Mouse (Mus musculus) thymus, adult 2 months (tissue): Measurements from ENCODE around the gene Tor1a. TPM values are rescaled to one million over a fixed set of nuclear protein-coding genes. Genes with fewer than 3 reads are reported as not detected.

ENCODE experiments used
- DNase-seq: peaks from one replicate; pipeline ENCODE4 v3.0.0; 2021
- H3K27ac ChIP-seq: fragments of 200-500 bp; 2 replicates; pipeline ENCODE4 v1.5.1; 2012; ENCODE audit warnings: low read length, control low read depth; ENCODE audit not compliant: control insufficient read depth, insufficient read depth
- H3K27me3 ChIP-seq: fragments of 200-500 bp; 2 replicates; pipeline ENCODE4 v1.6.1; 2012; ENCODE audit warnings: mild to moderate bottlenecking, low read length, moderate library complexity, mixed read lengths; ENCODE audit not compliant: control insufficient read depth, insufficient read depth
- H3K36me3 ChIP-seq: fragments of 200-500 bp; 2 replicates; pipeline ENCODE4 v1.6.1; 2012; ENCODE audit warnings: mild to moderate bottlenecking, low read length, moderate library complexity; ENCODE audit not compliant: control insufficient read depth, insufficient read depth
- H3K4me1 ChIP-seq: fragments of 200-500 bp; replicated peaks from 2 replicates; pipeline ENCODE4 v1.6.1; 2012; ENCODE audit warnings: low read length; ENCODE audit not compliant: control insufficient read depth, insufficient read depth
- H3K4me3 ChIP-seq: fragments of 200-500 bp; 2 replicates; pipeline ENCODE4 v1.5.1; 2012; ENCODE audit warnings: mild to moderate bottlenecking, low read length, control low read depth, moderate library complexity; ENCODE audit not compliant: control insufficient read depth, insufficient read depth
- CTCF ChIP-seq: fragments of 200-500 bp; IDR thresholded peaks from 2 replicates; pipeline ENCODE4 v1.5.1; 2012; ENCODE audit warnings: mild to moderate bottlenecking, control low read depth, low read length, moderate library complexity, borderline replicate concordance; ENCODE audit not compliant: control insufficient read depth, poor library complexity, insufficient read depth; ENCODE audit errors: extremely low read depth
- POLR2A ChIP-seq: fragments of 200-500 bp; IDR thresholded peaks from 2 replicates; pipeline ENCODE4 v1.6.1; 2012; ENCODE audit warnings: mild to moderate bottlenecking, low read length, control low read depth, moderate library complexity; ENCODE audit not compliant: control insufficient read depth, poor library complexity, insufficient read depth; ENCODE audit errors: extremely low read depth
- WGBS: fragments of 180-500 bp; shearing (Covaris S2); methylation state at CpG from one replicate; pipeline ENCODE4 v1.1.7; 2018; 5-methylcytosine and 5-hydroxymethylcytosine counted together
- polyA plus RNA-seq: library from polyadenylated mRNA; depleted of rRNA; stranded (reverse); fragments of >200 nt; gene quantifications from 2 replicates; pipeline ENCODE4 v1.2.3, GENCODE M21; 2012; rRNA removed

Gene Tor1a
- polyA plus RNA-seq, 1 experiment = 65.7 TPM

DNA sequence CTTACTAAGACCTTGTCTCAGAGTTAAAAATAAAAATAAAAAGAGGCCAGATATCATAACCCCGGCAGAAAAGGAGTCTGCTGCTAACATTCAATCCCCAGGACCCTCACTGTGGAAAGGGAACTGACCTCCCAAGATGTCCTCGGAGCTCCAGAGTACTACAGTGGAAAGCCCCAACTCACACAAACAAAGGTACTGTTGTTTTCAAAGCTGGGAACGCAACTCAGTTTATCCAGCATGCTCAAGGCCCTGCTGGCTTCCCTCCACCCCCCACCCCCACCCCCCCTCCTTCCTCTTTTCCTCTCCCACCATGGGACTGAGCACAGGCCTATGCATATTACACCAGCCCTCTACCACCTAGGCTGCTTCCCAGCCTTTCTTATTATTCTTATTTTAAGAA lies 52.9 kb downstream of the Tor1a start:
- WGBS = 89% methylated on average over 3 of the region's 3 CpGs
- Histone ChIP-seq H3K27ac (no peak overlapping the region), H3K27me3 (no peaks in the 10 kb centered on the region), H3K4me3 (no peak overlapping the region), H3K36me3 (no peaks in the 10 kb centered on the region), H3K4me1 (no peaks in the 10 kb centered on the region)
- TF ChIP-seq POLR2A (no peak), CTCF (no peak)
- DNase-seq = no peak

DNA sequence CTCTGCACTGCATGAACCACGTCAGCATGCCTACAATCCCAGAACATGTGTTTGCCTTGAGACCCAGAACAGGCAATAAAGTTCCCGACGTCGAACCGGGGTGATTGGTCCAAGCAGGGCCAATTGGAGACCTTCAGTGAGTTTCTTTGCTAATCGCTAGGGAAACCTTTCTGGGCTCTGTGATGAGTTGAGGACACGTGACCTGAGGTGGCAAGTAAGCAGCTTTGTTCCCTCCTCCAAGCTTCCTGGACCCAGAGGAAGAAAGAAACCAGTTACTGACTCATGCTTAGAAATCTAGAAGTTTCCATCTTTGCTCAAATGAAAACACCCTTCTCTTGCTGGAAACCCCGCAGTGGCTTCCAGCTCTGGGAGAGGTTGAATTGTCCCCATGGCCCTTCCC lies 54.7 kb downstream of the Tor1a start:
- TF ChIP-seq POLR2A (no peak), CTCF (no peak)
- no peaks in the 10 kb centered on the region for H3K27me3 ChIP-seq
- no peak overlapping the region for H3K4me3 ChIP-seq
- H3K4me1 ChIP-seq = no peaks in the 10 kb centered on the region
- 83% methylated on average over 8 of the region's 8 CpGs for WGBS
- no peak for DNase-seq
- H3K36me3 ChIP-seq = no peaks in the 10 kb centered on the region
- H3K27ac ChIP-seq = no peak overlapping the region

DNA sequence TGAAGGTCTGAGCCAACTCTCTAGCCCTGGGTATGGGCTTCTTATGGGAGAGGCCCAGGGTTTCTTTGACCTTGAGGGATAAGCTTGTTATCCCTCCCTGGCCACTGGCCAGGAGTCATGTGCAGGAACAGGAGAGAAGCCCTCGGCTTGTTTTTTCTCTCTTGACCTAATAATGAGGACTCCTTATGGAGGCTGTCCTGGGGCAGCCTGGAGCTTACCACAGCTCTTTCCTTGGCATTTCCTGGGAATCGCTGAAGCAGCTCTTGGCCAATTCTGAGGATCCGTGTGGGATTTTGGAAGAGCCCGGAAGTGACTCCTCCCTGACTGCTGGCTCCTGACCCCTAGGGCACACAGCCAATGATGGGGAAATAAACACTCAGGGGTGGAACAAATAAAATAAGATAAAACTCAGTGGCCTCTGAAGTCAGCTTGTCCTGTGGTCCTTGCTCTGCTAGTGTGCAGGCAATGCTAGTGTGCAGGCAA lies 55.4 kb downstream of the Tor1a start:
- no peak for TF ChIP-seq CTCF
- TF ChIP-seq POLR2A = no peak
- Histone ChIP-seq H3K27me3 (no peaks in the 10 kb centered on the region), H3K4me1 (no peaks in the 10 kb centered on the region), H3K36me3 (no peaks in the 10 kb centered on the region), H3K27ac (no peak overlapping the region), H3K4me3 (no peak overlapping the region)
- 84% methylated on average over 4 of the region's 4 CpGs for WGBS
- no peak for DNase-seq

Other genes starting within 250 kb of the Tor1a start
- 4.0 and 5.2 TPM in 2 replicates for gene 1700001O22Rik, start 164.3 kb downstream of the Tor1a start, polyA plus RNA-seq
- gene Ntmt1, start 160.1 kb downstream of the Tor1a start, polyA plus RNA-seq = 30.5 and 33.9 TPM in 2 replicates
- gene Asb6, start 137.6 kb downstream of the Tor1a start, polyA plus RNA-seq = 97.6 and 103 TPM in 2 replicates
- 2.2 and 2.5 TPM in 2 replicates for gene Prrx2, start 133.0 kb downstream of the Tor1a start, polyA plus RNA-seq
- 10.1 and 12.3 TPM in 2 replicates for gene Ptges, start 38.1 kb downstream of the Tor1a start, polyA plus RNA-seq
- 35.5 and 41.7 TPM in 2 replicates for gene Tor1b, start 15.0 kb downstream of the Tor1a start, polyA plus RNA-seq
- 29.8 and 37.9 TPM in 2 replicates for gene BC005624, start 14.3 kb upstream of the Tor1a start, polyA plus RNA-seq
- 21.0 and 24.9 TPM in 2 replicates for gene Usp20, start 14.3 kb upstream of the Tor1a start, polyA plus RNA-seq
- gene Fnbp1, start 174.1 kb upstream of the Tor1a start, polyA plus RNA-seq = 148 and 160 TPM in 2 replicates
- gene Gpr107, start 184.4 kb upstream of the Tor1a start, polyA plus RNA-seq = 33.2 and 34.6 TPM in 2 replicates